Comparison of ENCODE assay signal across 10 mouse cellular contexts in genomic region chr8:121085011-121085410, GRCm38 (mm10). TPM values are rescaled to one million over a fixed set of nuclear protein-coding genes. Genes with fewer than 3 reads are reported as not detected.
DNase-seq lines count a peak whose midpoint lies in the region; ATAC-seq and TF ChIP-seq lines count a peak whose summit lies in the region.
"Had no signal": no experiment of that assay in that cellular context is flagged by ENCODE, and none has a peak within 500 bp of the region (broad histone marks: within the 10 kb centered on the region; RNA-seq: fewer than 3 reads in every experiment).

No protein-coding gene starts in this region.

- 7% methylated on average over 30 of the region's 30 CpGs for WGBS in heart, embryonic 15.5 days
- 1% methylated on average over 30 of the region's 30 CpGs for WGBS in embryonic facial prominence, embryonic 11.5 days
- WGBS in intestine, embryonic 15.5 days = 3% methylated on average over 30 of the region's 30 CpGs
- WGBS in midbrain, embryonic 15.5 days = 1% methylated on average over 30 of the region's 30 CpGs
- WGBS in heart, adult 2 months = 34% methylated on average over 30 of the region's 30 CpGs

- TF ChIP-seq CTCF in heart, adult 2 months (IDR thresholded peaks at IDR 0.05) = no peak

- no peak for ATAC-seq in heart, embryonic 15.5 days (replicated peaks; ENCODE audit: insufficient number of reproducible peaks, insufficient read depth, low FRiP score, low read depth)
- no peak for ATAC-seq in embryonic facial prominence, embryonic 11.5 days (replicated peaks; ENCODE audit: insufficient number of reproducible peaks, low FRiP score, low TSS enrichment, low read depth)
- no peak for ATAC-seq in intestine, embryonic 15.5 days
- ATAC-seq in midbrain, embryonic 15.5 days (replicated peaks) = no peak

- TF ChIP-seq EP300 in heart, adult 2 months (IDR thresholded peaks at IDR 0.05; ENCODE audit: insufficient read depth, low read depth, low read length) = no peak

- H3K4me3 ChIP-seq in heart, embryonic 15.5 days = peak overlapping the region; percentile 69
- H3K4me3 ChIP-seq in embryonic facial prominence, embryonic 11.5 days (ENCODE audit: low read depth, low read length) = peak overlapping the region; percentile 58
- H3K4me3 ChIP-seq in intestine, embryonic 15.5 days (replicated peaks) = peak overlapping the region; percentile 68
- H3K4me3 ChIP-seq in midbrain, embryonic 15.5 days = peak overlapping the region; percentile 32
- no peak overlapping the region for H3K4me3 ChIP-seq in heart, adult 2 months

- TF ChIP-seq POLR2A in heart, adult 2 months (IDR thresholded peaks at IDR 0.05; ENCODE audit: insufficient read depth, low read depth, low read length) = no peak

- H3K27ac ChIP-seq in heart, embryonic 15.5 days = no peak overlapping the region
- H3K27ac ChIP-seq in embryonic facial prominence, embryonic 11.5 days (replicated peaks; ENCODE audit: low read depth, low read length) = no peak overlapping the region
- peak overlapping the region; percentile 88 for H3K27ac ChIP-seq in intestine, embryonic 15.5 days
- H3K27ac ChIP-seq in midbrain, embryonic 15.5 days = no peak overlapping the region
- H3K27ac ChIP-seq in heart, adult 2 months = no peak overlapping the region

- DNase-seq in heart, postnatal 4 days = no peak
- DNase-seq in embryonic facial prominence, embryonic 11.5 days (ENCODE audit: low spot score) = peak; percentile 28
- no peak for DNase-seq in ovary, postnatal 10 days (ENCODE audit: low spot score)
- no peak for DNase-seq in adrenal gland, adult 2 months
- DNase-seq in heart, adult 2 months = no peak
- DNase-seq: gastrocnemius, postnatal 36 days had no signal

- H3K9me3 ChIP-seq in heart, embryonic 15.5 days (replicated peaks) = no peaks in the 10 kb centered on the region
- no peaks in the 10 kb centered on the region for H3K9me3 ChIP-seq in embryonic facial prominence, embryonic 11.5 days (replicated peaks; ENCODE audit: control insufficient read depth, low read length)
- H3K9me3 ChIP-seq in intestine, embryonic 15.5 days = no peaks in the 10 kb centered on the region
- no peaks in the 10 kb centered on the region for H3K9me3 ChIP-seq in midbrain, embryonic 15.5 days

- intact Hi-C loops in heart, adult 2 months (cut with DNase I) = no loop called here

- H3K9ac ChIP-seq in heart, embryonic 15.5 days = peak overlapping the region; percentile 29; the same call in 1 of the 2 replicates
- H3K9ac ChIP-seq in embryonic facial prominence, embryonic 11.5 days (replicated peaks; ENCODE audit: low read length) = peak overlapping the region; percentile 65
- peak overlapping the region; percentile 81 for H3K9ac ChIP-seq in intestine, embryonic 15.5 days
- no peak overlapping the region for H3K9ac ChIP-seq in midbrain, embryonic 15.5 days
- no peak overlapping the region for H3K9ac ChIP-seq in heart, adult 2 months (ENCODE audit: low read depth, low read length)

- no peaks in the 10 kb centered on the region for H3K36me3 ChIP-seq in heart, embryonic 15.5 days
- no peaks in the 10 kb centered on the region for H3K36me3 ChIP-seq in embryonic facial prominence, embryonic 11.5 days (replicated peaks; ENCODE audit: control insufficient read depth, insufficient read depth, low read depth, low read length)
- no peaks in the 10 kb centered on the region for H3K36me3 ChIP-seq in intestine, embryonic 15.5 days
- no peaks in the 10 kb centered on the region for H3K36me3 ChIP-seq in midbrain, embryonic 15.5 days (replicated peaks)
- no peaks in the 10 kb centered on the region for H3K36me3 ChIP-seq in heart, adult 2 months (ENCODE audit: control insufficient read depth, insufficient read depth, low read length)

- H3K4me1 ChIP-seq in heart, embryonic 15.5 days (replicated peaks) = peaks cover 34% of the 10 kb centered on the region
- H3K4me1 ChIP-seq in embryonic facial prominence, embryonic 11.5 days (ENCODE audit: control insufficient read depth, insufficient read depth, low read length) = peaks cover 17% of the 10 kb centered on the region
- peaks cover 2% of the 10 kb centered on the region; the same call in 1 of the 2 replicates for H3K4me1 ChIP-seq in intestine, embryonic 15.5 days (replicated peaks)
- peaks cover 26% of the 10 kb centered on the region for H3K4me1 ChIP-seq in midbrain, embryonic 15.5 days
- H3K4me1 ChIP-seq in heart, adult 2 months (ENCODE audit: control insufficient read depth, insufficient read depth, low read length) = no peaks in the 10 kb centered on the region

- peak overlapping the region; percentile 97 for H3K4me2 ChIP-seq in heart, embryonic 15.5 days
- peak overlapping the region; percentile 97 for H3K4me2 ChIP-seq in embryonic facial prominence, embryonic 11.5 days (ENCODE audit: low read depth, low read length)
- peak overlapping the region; percentile 87 for H3K4me2 ChIP-seq in intestine, embryonic 15.5 days (replicated peaks)
- peak overlapping the region; percentile 59 for H3K4me2 ChIP-seq in midbrain, embryonic 15.5 days

- peaks cover 100% of the 10 kb centered on the region for H3K27me3 ChIP-seq in heart, embryonic 15.5 days
- H3K27me3 ChIP-seq in embryonic facial prominence, embryonic 11.5 days (ENCODE audit: control insufficient read depth, insufficient read depth, low read length) = peaks cover 85% of the 10 kb centered on the region
- peaks cover 81% of the 10 kb centered on the region for H3K27me3 ChIP-seq in intestine, embryonic 15.5 days (replicated peaks)
- H3K27me3 ChIP-seq in midbrain, embryonic 15.5 days (replicated peaks) = peaks cover 96% of the 10 kb centered on the region
- H3K27me3 ChIP-seq in heart, adult 2 months (ENCODE audit: control insufficient read depth, insufficient read depth, low read length) = peaks cover 42% of the 10 kb centered on the region

- H3K79me2 ChIP-seq in heart, adult 2 months (replicated peaks; ENCODE audit: control insufficient read depth, insufficient read depth, low read length) = no peaks in the 10 kb centered on the region

RNA-seq across cellular contexts. Expression of gene Foxf1, which starts 0.8 kb away (rescaled TPM):
- 3.3 and 9.6 TPM in 2 replicates for polyA plus RNA-seq in heart, embryonic 15.5 days (2015; fragmentation: Nextera tagmentation; extraction: Ambion mirVana)
- total RNA-seq in heart, postnatal 4 days (2021) = under 1 TPM; 0.43 to 0.50 TPM
- 19.6 and 24.5 TPM in 2 replicates for polyA plus RNA-seq in embryonic facial prominence, embryonic 11.5 days (2014; fragmentation: Nextera tagmentation; extraction: Ambion mirVana)
- 105 and 126 TPM in 2 replicates for polyA plus RNA-seq in intestine, embryonic 15.5 days (2015; fragmentation: Nextera tagmentation; extraction: Ambion mirVana)
- 1.0 and 1.6 TPM in 2 replicates for polyA plus RNA-seq in midbrain, embryonic 15.5 days (2015; fragmentation: Nextera tagmentation; extraction: Ambion mirVana)
- under 1 TPM; 0.52 to 0.73 TPM for total RNA-seq in adrenal gland, adult 2 months (2021)
- polyA plus RNA-seq in adrenal gland, adult 2 months (2012; rRNA removed) = 0.92 and 2.3 TPM in 2 replicates
- total RNA-seq in heart, adult 2 months (2021) = under 1 TPM; 0.13 to 0.43 TPM
- 0.44 and 1.2 TPM in 2 replicates for polyA plus RNA-seq in heart, adult 2 months (2012; rRNA removed)
- total RNA-seq: CH12.LX; gastrocnemius, postnatal 36 days had no signal

RNA-seq across cellular contexts. Expression of gene Mthfsd, which starts 23.2 kb away (rescaled TPM):
- polyA plus RNA-seq in heart, embryonic 15.5 days (2015; fragmentation: Nextera tagmentation; extraction: Ambion mirVana) = 29.7 and 38.2 TPM in 2 replicates
- 10 to 100 TPM; 14.5 to 15.3 TPM for total RNA-seq in heart, postnatal 4 days (2021)
- 50.0 and 52.5 TPM in 2 replicates for polyA plus RNA-seq in embryonic facial prominence, embryonic 11.5 days (2014; fragmentation: Nextera tagmentation; extraction: Ambion mirVana)
- polyA plus RNA-seq in intestine, embryonic 15.5 days (2015; fragmentation: Nextera tagmentation; extraction: Ambion mirVana) = 50.6 and 52.3 TPM in 2 replicates
- polyA plus RNA-seq in midbrain, embryonic 15.5 days (2015; fragmentation: Nextera tagmentation; extraction: Ambion mirVana) = 51.1 and 52.3 TPM in 2 replicates
- total RNA-seq in adrenal gland, adult 2 months (2021) = 10 to 100 TPM; 31.8 to 35.6 TPM
- polyA plus RNA-seq in adrenal gland, adult 2 months (2012; rRNA removed) = 62.7 and 65.6 TPM in 2 replicates
- 10 to 100 TPM; 12.8 to 13.5 TPM for total RNA-seq in heart, adult 2 months (2021)
- 26.4 and 27.7 TPM in 2 replicates for polyA plus RNA-seq in heart, adult 2 months (2012; rRNA removed)

RNA-seq across cellular contexts. Expression of gene Foxc2, which starts 31.0 kb away (rescaled TPM):
- 6.4 and 8.5 TPM in 2 replicates for polyA plus RNA-seq in heart, embryonic 15.5 days (2015; fragmentation: Nextera tagmentation; extraction: Ambion mirVana)
- total RNA-seq in heart, postnatal 4 days (2021) = 1 to 10 TPM; 8.7 to 8.9 TPM
- polyA plus RNA-seq in embryonic facial prominence, embryonic 11.5 days (2014; fragmentation: Nextera tagmentation; extraction: Ambion mirVana) = 15.1 and 15.7 TPM in 2 replicates
- polyA plus RNA-seq in intestine, embryonic 15.5 days (2015; fragmentation: Nextera tagmentation; extraction: Ambion mirVana) = 0.69 and 0.80 TPM in 2 replicates
- 4.2 and 5.2 TPM in 2 replicates for polyA plus RNA-seq in midbrain, embryonic 15.5 days (2015; fragmentation: Nextera tagmentation; extraction: Ambion mirVana)
- 1 to 10 TPM; 3.3 to 6.3 TPM for total RNA-seq in adrenal gland, adult 2 months (2021)
- 14.4 and 15.2 TPM in 2 replicates for polyA plus RNA-seq in adrenal gland, adult 2 months (2012; rRNA removed)
- 1 to 10 TPM; 2.0 to 2.2 TPM for total RNA-seq in heart, adult 2 months (2021)
- 0.97 and 2.0 TPM in 2 replicates for polyA plus RNA-seq in heart, adult 2 months (2012; rRNA removed)
- total RNA-seq: CH12.LX had no signal

RNA-seq across cellular contexts. Expression of gene Foxl1, which starts 42.7 kb away (rescaled TPM):
- 0.34 and 0.94 TPM in 2 replicates for polyA plus RNA-seq in heart, embryonic 15.5 days (2015; fragmentation: Nextera tagmentation; extraction: Ambion mirVana)
- under 1 TPM; 0.56 to 0.60 TPM for total RNA-seq in heart, postnatal 4 days (2021)
- polyA plus RNA-seq in embryonic facial prominence, embryonic 11.5 days (2014; fragmentation: Nextera tagmentation; extraction: Ambion mirVana) = 4.4 and 4.7 TPM in 2 replicates
- 9.0 and 9.3 TPM in 2 replicates for polyA plus RNA-seq in intestine, embryonic 15.5 days (2015; fragmentation: Nextera tagmentation; extraction: Ambion mirVana)
- polyA plus RNA-seq in midbrain, embryonic 15.5 days (2015; fragmentation: Nextera tagmentation; extraction: Ambion mirVana) = 0.12 and 0.18 TPM in 2 replicates
- under 1 TPM; 0.09 to 0.38 TPM for total RNA-seq in adrenal gland, adult 2 months (2021)
- polyA plus RNA-seq in adrenal gland, adult 2 months (2012; rRNA removed) = 0.62 and 0.66 TPM in 2 replicates
- total RNA-seq in heart, adult 2 months (2021) = under 1 TPM; 0.07 to 0.08 TPM
- 0.08 and 0.09 TPM in 2 replicates for polyA plus RNA-seq in heart, adult 2 months (2012; rRNA removed)
- total RNA-seq: gastrocnemius, postnatal 36 days had no signal

Comparison
In these comparisons a context has a peak if more than half of its experiments do, and no peak if none do; other contexts are left out.
1. H3K9ac ChIP-seq: peak in heart, embryonic 15.5 days (single experiment), embryonic facial prominence, embryonic 11.5 days (single experiment) and intestine, embryonic 15.5 days (single experiment); none in midbrain, embryonic 15.5 days (single experiment) and heart, adult 2 months (single experiment).
2. Peak in every context shown above with its lines, with median percentiles within 50 percentile points of each other: H3K4me2 ChIP-seq.